Mouse (Mus musculus): ENCODE measurements around the gene Lgals4. TPM values are rescaled to one million over a fixed set of nuclear protein-coding genes. Genes with fewer than 3 reads are reported as not detected.
"Not testable (repeated sequence)": the region's sequence is repeated elsewhere in the genome, so short reads cannot be mapped to it uniquely, and the experiment has no call there.

The Lgals4 gene
- total RNA-seq, 2 experiments from 2014 or later: 9.6 to 18.7 TPM

- DNase-seq: peak; percentile 87 to 91
Observed at GRCm38 (mm10) chr7:28865481-28866300, 32.0 kb downstream of the Lgals4 start.

GRCm38 (mm10) chr7:28866769-28867507 is 33.3 kb downstream of the Lgals4 start:
- DNase-seq: peak in 1 of 2 experiments; percentile 23

DNA sequence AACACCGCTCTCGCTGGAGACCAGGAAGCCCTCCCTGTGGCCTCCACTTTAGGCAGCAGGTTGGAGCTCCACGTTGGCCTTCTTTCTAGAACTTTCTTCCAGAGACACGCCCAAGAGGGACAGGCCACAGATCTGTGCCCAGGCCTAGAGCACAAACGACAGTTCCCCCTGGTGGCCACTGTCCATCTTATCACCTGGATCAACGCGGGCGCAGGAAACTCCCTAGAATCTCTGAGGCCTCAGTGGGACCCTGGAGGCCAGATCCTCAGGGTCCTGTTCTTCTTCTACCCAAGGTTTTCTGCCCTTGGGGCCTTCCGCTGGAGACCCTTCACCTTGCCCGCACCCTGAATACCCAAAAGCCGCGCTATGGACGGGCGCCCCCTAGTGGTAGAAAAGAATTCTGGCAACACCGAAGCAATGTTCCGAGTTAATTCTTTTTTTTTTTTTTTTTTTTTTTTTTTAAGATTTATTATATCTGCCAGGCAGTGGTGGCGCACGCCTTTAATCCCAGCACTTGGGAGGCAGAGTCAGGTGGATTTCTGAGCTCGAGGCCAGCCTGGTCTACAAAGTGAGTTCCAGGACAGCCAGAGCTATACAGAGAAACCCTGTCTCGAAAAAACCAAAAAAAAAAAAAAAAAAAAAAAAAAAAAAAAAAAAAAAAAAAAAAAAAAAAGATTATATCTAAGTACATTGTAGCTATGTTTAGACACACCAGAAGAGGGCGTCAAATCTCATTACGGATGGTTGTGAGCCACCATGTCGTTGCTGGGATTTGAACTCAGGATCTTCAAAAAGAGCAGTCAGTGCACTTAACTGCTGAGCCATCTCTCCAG is 34.1 kb downstream of the Lgals4 start:
- DNase-seq: peak; percentile 79 to 91

- DNase-seq: no peak
Observed at GRCm38 (mm10) chr7:28870901-28871664, 37.4 kb downstream of the Lgals4 start.

DNA sequence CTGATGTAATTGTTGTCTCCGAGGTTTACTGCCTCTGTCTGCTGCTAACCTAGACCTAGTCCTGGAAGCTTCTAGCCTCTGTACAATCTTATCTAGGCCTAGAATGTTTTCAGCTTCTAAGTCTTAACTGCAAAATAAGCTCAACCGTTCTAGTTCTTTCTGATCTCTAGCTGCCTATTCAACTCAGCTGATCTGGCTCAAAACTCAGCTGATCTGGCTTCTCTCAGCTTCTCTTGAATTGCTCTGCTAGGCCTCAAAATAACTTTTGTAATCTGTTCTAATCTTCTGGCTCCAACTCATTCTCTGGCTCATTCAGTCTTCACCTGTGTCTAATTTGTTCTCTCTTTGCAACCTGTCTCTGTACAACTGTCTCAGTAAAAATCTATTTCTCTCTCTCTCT is 40.9 kb downstream of the Lgals4 start:
- DNase-seq: no peak

- DNase-seq: no peak
Observed at GRCm38 (mm10) chr7:28876099-28876498, 42.4 kb downstream of the Lgals4 start.

GRCm38 (mm10) chr7:28877155-28877554 is 43.5 kb downstream of the Lgals4 start:
- no peak for DNase-seq

DNA sequence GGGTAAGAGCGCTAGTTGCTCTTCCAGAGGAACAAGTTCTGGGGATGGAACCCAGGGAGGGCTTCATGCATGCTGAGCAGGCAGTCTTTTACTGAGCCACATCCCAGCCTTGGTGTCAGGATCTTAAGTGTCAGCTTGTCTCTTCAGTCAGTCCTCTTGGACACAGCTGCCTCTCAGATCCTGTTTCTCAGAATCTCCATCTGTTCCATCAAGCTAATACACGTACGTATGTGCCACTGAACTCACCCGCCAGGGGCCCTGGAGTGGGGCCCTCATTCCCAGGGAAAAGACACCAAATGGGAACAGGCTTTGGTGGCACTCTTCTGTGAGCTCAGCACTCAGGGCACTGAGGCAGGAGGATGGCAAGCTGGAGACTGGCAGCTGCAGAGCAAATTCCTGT is 44.2 kb downstream of the Lgals4 start:
- no peak for DNase-seq

- DNase-seq: no peak
Observed at GRCm38 (mm10) chr7:28879606-28880005, 46.0 kb downstream of the Lgals4 start.

DNA sequence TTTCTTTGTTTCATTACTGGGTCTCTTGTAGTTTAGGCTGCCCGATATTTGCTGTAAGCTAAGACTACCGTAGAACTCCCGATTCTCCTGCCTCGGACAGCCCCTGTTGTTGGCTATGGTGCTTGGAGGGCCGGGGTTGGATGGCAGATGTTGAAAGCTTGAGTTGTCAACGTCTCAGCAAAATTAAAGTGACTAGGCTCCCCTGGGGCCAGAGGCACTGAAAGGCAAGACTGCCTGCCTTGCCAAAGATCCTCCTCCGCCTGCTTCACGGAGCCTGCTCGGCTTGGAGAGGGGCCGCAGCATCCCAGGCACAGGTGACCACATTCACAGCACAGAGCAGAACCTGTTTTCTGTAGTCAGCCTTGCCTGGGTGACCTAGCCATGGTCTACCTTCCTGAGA is 46.9 kb downstream of the Lgals4 start:
- DNase-seq: no peak

DNA sequence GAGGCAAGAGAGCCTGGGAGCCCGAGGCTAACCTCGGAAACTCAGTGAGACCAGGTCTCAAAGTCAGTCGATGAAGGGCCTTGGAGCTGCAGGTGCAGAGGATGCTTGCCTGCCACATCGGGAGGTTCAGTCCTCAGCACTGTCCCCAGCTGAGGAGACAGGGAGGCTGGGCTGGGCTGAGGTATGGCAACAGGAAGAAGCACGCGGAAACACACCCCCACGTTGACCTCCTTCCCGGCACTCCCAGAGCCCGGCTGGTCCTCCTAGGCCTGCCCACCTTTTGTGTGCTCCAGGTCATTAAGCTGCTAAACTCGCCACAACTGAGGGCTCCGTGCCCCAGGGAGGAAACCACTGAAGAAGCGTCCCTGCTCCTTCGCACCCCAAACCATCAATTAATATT is 47.5 kb downstream of the Lgals4 start, which contains the start of gene Capn12:
Gene Capn12 (plus strand): TSS at position 224 of the 400 bp plus-strand sequence.
- no peak for DNase-seq

GRCm38 (mm10) chr7:28883039-28883438 is 49.4 kb downstream of the Lgals4 start:
- no peak for DNase-seq

- not testable (repeated sequence) for DNase-seq
Observed at GRCm38 (mm10) chr7:28883704-28884103, 50.0 kb downstream of the Lgals4 start.

DNA sequence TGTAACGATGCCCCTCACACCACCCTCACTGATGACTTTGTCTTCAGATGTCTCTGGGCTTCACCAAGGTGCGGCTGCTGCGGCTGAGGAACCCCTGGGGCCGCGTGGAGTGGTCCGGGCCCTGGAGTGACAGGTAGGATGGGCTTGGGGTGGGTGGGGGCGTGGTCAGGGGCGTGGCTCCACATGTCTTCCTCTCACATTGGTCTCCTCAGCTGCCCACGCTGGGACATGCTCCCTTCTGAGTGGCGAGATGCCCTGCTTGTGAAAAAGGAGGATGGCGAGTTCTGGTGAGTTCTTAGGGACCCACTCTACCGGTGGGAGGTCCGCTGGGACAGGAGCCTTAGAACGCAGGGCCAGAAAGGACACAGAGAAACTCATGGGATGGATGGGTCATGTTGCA is 52.8 kb downstream of the Lgals4 start:
- no peak for DNase-seq

DNA sequence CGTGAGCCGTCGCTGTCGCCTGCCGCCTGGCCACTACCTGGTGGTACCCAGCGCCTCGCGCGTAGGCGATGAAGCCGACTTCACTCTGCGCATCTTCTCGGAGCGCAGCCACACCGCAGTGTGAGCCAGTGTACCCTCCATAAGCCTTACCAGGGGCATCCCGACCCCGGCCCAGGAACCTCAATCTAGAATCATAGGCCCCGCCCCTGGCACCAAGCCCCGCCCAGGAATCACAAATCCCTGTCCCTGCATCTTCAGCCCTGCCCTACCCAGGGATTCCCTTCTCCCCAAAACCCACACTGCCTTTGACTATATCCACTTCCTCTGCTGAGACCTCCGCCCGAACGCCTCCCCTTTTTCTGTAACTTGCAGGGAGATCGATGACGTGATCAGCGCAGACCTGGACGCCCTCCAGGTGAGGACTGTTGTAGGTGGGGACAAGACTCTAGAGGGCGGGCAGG is 55.1 kb downstream of the Lgals4 start:
- peak in 1 of 2 experiments; percentile 33 for DNase-seq

Other genes with a start within 250 kb of the Lgals4 start
- 10 to 100 TPM; 19.6 to 22.1 TPM for gene Samd4b, start 235.7 kb upstream of the Lgals4 start, total RNA-seq (2021)
- gene Pak4, start 235.7 kb upstream of the Lgals4 start, total RNA-seq (2021): 1 to 10 TPM; 8.8 to 9.9 TPM
- not detected for gene Acp7, start 202.5 kb upstream of the Lgals4 start, total RNA-seq (2021)
- gene Fbxo27, start 141.0 kb upstream of the Lgals4 start, total RNA-seq (2021): under 1 TPM; 0.12 to 0.23 TPM
- gene Fbxo17, start 117.0 kb upstream of the Lgals4 start, total RNA-seq (2021): under 1 TPM; 0.62 to 0.82 TPM
- gene Mrps12, start 92.0 kb upstream of the Lgals4 start, total RNA-seq (2021): 10 to 100 TPM; 59.4 to 60.4 TPM
- gene Sars2, start 91.9 kb upstream of the Lgals4 start, total RNA-seq (2021): 10 to 100 TPM; 14.7 to 15.5 TPM
- not detected for gene Ccer2, start 77.7 kb upstream of the Lgals4 start, total RNA-seq (2021)
- gene Sirt2, start 67.1 kb upstream of the Lgals4 start, total RNA-seq (2021): 10 to 100 TPM; 84.3 to 88.4 TPM
- 10 to 100 TPM; 25.8 to 26.8 TPM for gene Nfkbib, start 66.3 kb upstream of the Lgals4 start, total RNA-seq (2021)
- gene Rinl, start 44.9 kb upstream of the Lgals4 start, total RNA-seq (2021): 1 to 10 TPM; 1.5 to 3.4 TPM
- 100 to 1,000 TPM; 196 to 224 TPM for gene Hnrnpl, start 25.3 kb upstream of the Lgals4 start, total RNA-seq (2021)
- 1,000 to 10,000 TPM; 1,960 to 1,989 TPM for gene Ech1, start 8.6 kb upstream of the Lgals4 start, total RNA-seq (2021)
- 1 to 10 TPM in 1 of 2 experiments, under 1 TPM in 1; 0.93 to 1.8 TPM for gene Lgals7, start 30.0 kb downstream of the Lgals4 start, total RNA-seq (2021)
- under 1 TPM; 0.31 to 0.35 TPM for gene Capn12, start 47.6 kb downstream of the Lgals4 start, total RNA-seq (2021)
- gene Actn4, start 128.5 kb downstream of the Lgals4 start, total RNA-seq (2021): 10 to 100 TPM; 64.7 to 66.4 TPM
- gene Eif3k, start 148.0 kb downstream of the Lgals4 start, total RNA-seq (2021): 100 to 1,000 TPM; 166 to 176 TPM
- gene Map4k1, start 148.2 kb downstream of the Lgals4 start, total RNA-seq (2021): 1 to 10 TPM in 1 of 2 experiments, under 1 TPM in 1; 0.45 to 4.2 TPM